Mouse (Mus musculus) C2C12 (cell line): ENCODE results near the gene Wdr60.

Experiments
- CEBPB ChIP-seq: IDR thresholded peaks from one replicate; pipeline ENCODE4 v1.6.1; 2011; ENCODE audit warnings: low read depth, mild to moderate bottlenecking, control low read depth, moderate library complexity
- CTCF ChIP-seq: IDR thresholded peaks from one replicate; pipeline ENCODE4 v1.5.1; 2011; ENCODE audit not compliant: control insufficient read depth, insufficient read depth, insufficient read length
- USF1 ChIP-seq: IDR thresholded peaks from one replicate; pipeline ENCODE4 v1.6.1; 2011; ENCODE audit warnings: low read depth, mild to moderate bottlenecking, control low read depth, moderate library complexity

DNA sequence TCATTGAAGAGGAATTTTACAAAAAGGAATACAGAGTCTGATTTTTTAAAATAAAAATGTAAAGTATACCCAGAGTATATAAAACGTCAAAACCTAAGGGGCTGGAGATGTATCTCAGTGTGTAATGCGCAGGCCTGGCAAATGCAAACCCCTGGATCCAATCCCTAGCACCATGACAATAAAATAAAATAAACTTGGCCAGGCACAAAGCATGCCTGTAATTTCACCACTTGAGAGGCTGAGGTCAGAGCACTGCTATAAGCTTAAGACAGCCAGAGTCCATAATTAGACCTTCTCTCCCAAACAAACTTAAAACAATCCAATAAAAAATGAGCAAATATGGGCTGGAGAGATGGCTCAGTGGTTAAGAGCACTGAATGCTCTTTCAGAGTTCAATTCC lies 39.7 kb downstream of the Wdr60 start:
- TF ChIP-seq CTCF (no peak), CEBPB (no peak), USF1 (no peak)
